In genomic region chr2:135362948-135363347, GRCm38 (mm10) we compare ENCODE assay signal across 17 mouse cellular contexts.
"Had no signal": no experiment of that assay in that cellular context is flagged by ENCODE, and none has a peak within 500 bp of the region (broad histone marks: within the 10 kb centered on the region; RNA-seq: fewer than 3 reads in every experiment).

No protein-coding gene starts in this region.

- H3K4me3 ChIP-seq: midbrain, embryonic 13.5 days; midbrain, embryonic 15.5 days; neural tube, embryonic 13.5 days; neural tube, embryonic 15.5 days had no signal

- H3K36me3 ChIP-seq: midbrain, embryonic 13.5 days; midbrain, embryonic 15.5 days; neural tube, embryonic 15.5 days had no signal

- DNase-seq: lung, adult 18-20 months; lung, embryonic 14.5 days; lung, postnatal 10 days; lung, postnatal 4 days; retina, postnatal 1 day; right cerebral cortex, adult 18-20 months; right cerebral cortex, postnatal 25 days; right cerebral cortex, postnatal 4 days; spleen, adult 18-20 months; thymus, adult 18-20 months; thymus, postnatal 14 days; thymus, postnatal 36 days had no signal

- ATAC-seq: midbrain, embryonic 15.5 days had no signal

- H3K9ac ChIP-seq: lung, embryonic 14.5 days; midbrain, embryonic 13.5 days; midbrain, embryonic 15.5 days; neural tube, embryonic 13.5 days; neural tube, embryonic 15.5 days had no signal

- H3K9me3 ChIP-seq: midbrain, embryonic 13.5 days; midbrain, embryonic 15.5 days; neural tube, embryonic 13.5 days; neural tube, embryonic 15.5 days had no signal

- H3K4me1 ChIP-seq: midbrain, embryonic 13.5 days; midbrain, embryonic 15.5 days; neural tube, embryonic 13.5 days; neural tube, embryonic 15.5 days had no signal

- H3K27me3 ChIP-seq: midbrain, embryonic 13.5 days; midbrain, embryonic 15.5 days; neural tube, embryonic 13.5 days; neural tube, embryonic 15.5 days had no signal

- H3K27ac ChIP-seq: midbrain, embryonic 13.5 days; midbrain, embryonic 15.5 days; neural tube, embryonic 13.5 days; neural tube, embryonic 15.5 days had no signal

- H3K4me2 ChIP-seq: lung, embryonic 14.5 days; midbrain, embryonic 11.5 days; midbrain, embryonic 13.5 days; midbrain, embryonic 15.5 days; neural tube, embryonic 13.5 days; neural tube, embryonic 15.5 days had no signal
